Mouse (Mus musculus) olfactory bulb, adult 2 months (tissue): ENCODE measurements around the gene Ptger1.
A peak's percentile ranks its signal among the peaks of the same experiment; 100 is the strongest.

ENCODE experiments used
- CTCF ChIP-seq: fragments of 200-500 bp; IDR thresholded peaks from 2 replicates; pipeline ENCODE4 v1.5.1; 2012; ENCODE audit warnings: low read depth, mild to moderate bottlenecking, low read length, moderate library complexity; ENCODE audit not compliant: insufficient read depth
- POLR2A ChIP-seq: fragments of 200-500 bp; IDR thresholded peaks from 2 replicates; pipeline ENCODE4 v1.6.1; 2012; ENCODE audit warnings: mild to moderate bottlenecking, low read depth, low read length, moderate library complexity; ENCODE audit not compliant: insufficient read depth

DNA sequence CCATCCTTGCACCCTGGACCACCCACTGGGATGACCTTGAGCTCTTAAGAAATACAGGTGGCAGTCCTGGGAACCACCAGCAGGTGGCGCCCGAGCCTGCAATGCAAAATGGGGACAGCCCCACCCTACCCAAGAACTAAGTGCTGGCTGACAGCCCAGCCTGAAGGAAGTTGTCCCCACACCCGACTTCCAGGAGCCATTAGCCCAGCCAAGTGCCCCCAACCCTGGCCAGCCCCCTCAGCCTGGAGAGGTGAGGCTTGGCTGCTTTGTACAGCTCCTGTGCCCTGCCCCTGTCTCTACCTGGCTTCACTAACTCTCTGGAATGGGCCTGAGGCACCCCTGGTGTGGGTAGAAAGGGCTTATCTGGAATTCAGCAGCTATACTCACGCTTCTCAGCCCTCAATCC lies 4.1 kb upstream of the Ptger1 start:
- TF ChIP-seq CTCF (peak; percentile 78), POLR2A (no peak)
